Mouse (Mus musculus): Measurements from ENCODE around the gene Rps6ka4. TPM values are rescaled to one million over a fixed set of nuclear protein-coding genes. Genes with fewer than 3 reads are reported as not detected.

The Rps6ka4 gene
- 18.9 and 20.3 TPM in 2 replicates for polyA plus RNA-seq (2014; fragmentation: Nextera tagmentation; extraction: Ambion mirVana)

GRCm38 (mm10) chr19:6840475-6841291 lies at the start of gene Rps6ka4:
Gene Rps6ka4 (minus strand): TSS chr19:6840636.
- Histone ChIP-seq H3K27ac (ENCODE audit: low read depth) (peak within 1 kb of the TSS; percentile 27; the same call in 1 of the 2 replicates), H3K4me1 (replicated peaks; ENCODE audit: control insufficient read depth, insufficient read depth, low read length) (peaks cover 13% of the 10 kb centered on the region; the same call in 1 of the 2 replicates), H3K9ac (ENCODE audit: low read length) (peak within 1 kb of the TSS; percentile 61), H3K27me3 (replicated peaks; ENCODE audit: control insufficient read depth, insufficient read depth, low read length) (peaks cover 14% of the 10 kb centered on the region), H3K36me3 (ENCODE audit: control insufficient read depth, insufficient read depth, low read length) (peaks cover 20% of the 10 kb centered on the region), H3K4me2 (ENCODE audit: low read length) (peak within 1 kb of the TSS; percentile 98), H3K9me3 (ENCODE audit: control insufficient read depth, low read length) (no peaks in the 10 kb centered on the region), H3K4me3 (ENCODE audit: low read depth, low read length) (peak within 1 kb of the TSS; percentile 82)
- 1% methylated on average over 44 of the region's 44 CpGs for WGBS
- ATAC-seq (replicated peaks; ENCODE audit: low FRiP score, low TSS enrichment, low read depth) (peak; percentile 86), DNase-seq (ENCODE audit: low spot score) (peak; percentile 78)

- no peak overlapping the region for H3K9ac ChIP-seq (ENCODE audit: low read length)
- no peak overlapping the region for H3K4me2 ChIP-seq (ENCODE audit: low read length)
- no peak for ATAC-seq (replicated peaks; ENCODE audit: low FRiP score, low TSS enrichment, low read depth)
- H3K4me1 ChIP-seq (replicated peaks; ENCODE audit: control insufficient read depth, insufficient read depth, low read length), result no peaks in the 10 kb centered on the region
- H3K36me3 ChIP-seq (ENCODE audit: control insufficient read depth, insufficient read depth, low read length), result no peaks in the 10 kb centered on the region
- H3K27me3 ChIP-seq (replicated peaks; ENCODE audit: control insufficient read depth, insufficient read depth, low read length), result no peaks in the 10 kb centered on the region
- WGBS, result 89% methylated on average over 4 of the region's 4 CpGs
- no peak for DNase-seq (ENCODE audit: low spot score)
- no peak overlapping the region for H3K4me3 ChIP-seq (ENCODE audit: low read depth, low read length)
- H3K27ac ChIP-seq (ENCODE audit: low read depth), result no peak overlapping the region
- H3K9me3 ChIP-seq (ENCODE audit: control insufficient read depth, low read length), result peaks cover 4% of the 10 kb centered on the region; the same call in 1 of the 2 replicates
Observed at GRCm38 (mm10) chr19:6877965-6878364, 37.5 kb upstream of the Rps6ka4 start.

GRCm38 (mm10) chr19:6876799-6877198 lies 36.4 kb upstream of the Rps6ka4 start:
- DNase-seq (ENCODE audit: low spot score) (no peak), ATAC-seq (replicated peaks; ENCODE audit: low FRiP score, low TSS enrichment, low read depth) (no peak)
- H3K27ac ChIP-seq (ENCODE audit: low read depth), result no peak overlapping the region
- H3K4me2 ChIP-seq (ENCODE audit: low read length), result no peak overlapping the region
- H3K27me3 ChIP-seq (replicated peaks; ENCODE audit: control insufficient read depth, insufficient read depth, low read length), result no peaks in the 10 kb centered on the region
- no peaks in the 10 kb centered on the region for H3K4me1 ChIP-seq (replicated peaks; ENCODE audit: control insufficient read depth, insufficient read depth, low read length)
- H3K36me3 ChIP-seq (ENCODE audit: control insufficient read depth, insufficient read depth, low read length), result no peaks in the 10 kb centered on the region
- no peak overlapping the region for H3K9ac ChIP-seq (ENCODE audit: low read length)
- H3K4me3 ChIP-seq (ENCODE audit: low read depth, low read length), result no peak overlapping the region
- H3K9me3 ChIP-seq (ENCODE audit: control insufficient read depth, low read length), result peaks cover 4% of the 10 kb centered on the region; the same call in 1 of the 2 replicates

GRCm38 (mm10) chr19:6875834-6876233 lies 35.4 kb upstream of the Rps6ka4 start:
- H3K9me3 ChIP-seq (ENCODE audit: control insufficient read depth, low read length), result peaks cover 4% of the 10 kb centered on the region; the same call in 1 of the 2 replicates
- H3K4me3 ChIP-seq (ENCODE audit: low read depth, low read length), result no peak overlapping the region
- H3K4me2 ChIP-seq (ENCODE audit: low read length), result no peak overlapping the region
- no peaks in the 10 kb centered on the region for H3K4me1 ChIP-seq (replicated peaks; ENCODE audit: control insufficient read depth, insufficient read depth, low read length)
- H3K27me3 ChIP-seq (replicated peaks; ENCODE audit: control insufficient read depth, insufficient read depth, low read length), result no peaks in the 10 kb centered on the region
- H3K9ac ChIP-seq (ENCODE audit: low read length), result no peak overlapping the region
- WGBS, result 85% methylated on average over 6 of the region's 6 CpGs
- H3K36me3 ChIP-seq (ENCODE audit: control insufficient read depth, insufficient read depth, low read length), result no peaks in the 10 kb centered on the region
- H3K27ac ChIP-seq (ENCODE audit: low read depth), result no peak overlapping the region
- no peak for ATAC-seq (replicated peaks; ENCODE audit: low FRiP score, low TSS enrichment, low read depth)
- no peak for DNase-seq (ENCODE audit: low spot score)

- Histone ChIP-seq H3K4me2 (ENCODE audit: low read length) (no peak overlapping the region), H3K27ac (ENCODE audit: low read depth) (no peak overlapping the region), H3K4me3 (ENCODE audit: low read depth, low read length) (no peak overlapping the region), H3K36me3 (ENCODE audit: control insufficient read depth, insufficient read depth, low read length) (no peaks in the 10 kb centered on the region), H3K9ac (ENCODE audit: low read length) (no peak overlapping the region), H3K4me1 (replicated peaks; ENCODE audit: control insufficient read depth, insufficient read depth, low read length) (no peaks in the 10 kb centered on the region), H3K9me3 (ENCODE audit: control insufficient read depth, low read length) (no peaks in the 10 kb centered on the region), H3K27me3 (replicated peaks; ENCODE audit: control insufficient read depth, insufficient read depth, low read length) (no peaks in the 10 kb centered on the region)
- ATAC-seq (replicated peaks; ENCODE audit: low FRiP score, low TSS enrichment, low read depth) (no peak), DNase-seq (ENCODE audit: low spot score) (no peak)
- WGBS, result 88% methylated on average over 1 of the region's 1 CpGs
Observed at GRCm38 (mm10) chr19:6874257-6874656, 33.8 kb upstream of the Rps6ka4 start.

GRCm38 (mm10) chr19:6872701-6873100 lies 32.3 kb upstream of the Rps6ka4 start:
- Histone ChIP-seq H3K4me3 (ENCODE audit: low read depth, low read length) (no peak overlapping the region), H3K4me1 (replicated peaks; ENCODE audit: control insufficient read depth, insufficient read depth, low read length) (no peaks in the 10 kb centered on the region), H3K9ac (ENCODE audit: low read length) (no peak overlapping the region), H3K4me2 (ENCODE audit: low read length) (no peak overlapping the region), H3K27ac (ENCODE audit: low read depth) (no peak overlapping the region), H3K9me3 (ENCODE audit: control insufficient read depth, low read length) (no peaks in the 10 kb centered on the region), H3K27me3 (replicated peaks; ENCODE audit: control insufficient read depth, insufficient read depth, low read length) (no peaks in the 10 kb centered on the region), H3K36me3 (ENCODE audit: control insufficient read depth, insufficient read depth, low read length) (no peaks in the 10 kb centered on the region)
- no peak for DNase-seq (ENCODE audit: low spot score)
- no peak for ATAC-seq (replicated peaks; ENCODE audit: low FRiP score, low TSS enrichment, low read depth)
- 67% methylated on average over 3 of the region's 3 CpGs for WGBS

GRCm38 (mm10) chr19:6871574-6872271 lies 31.3 kb upstream of the Rps6ka4 start:
- H3K9me3 ChIP-seq (ENCODE audit: control insufficient read depth, low read length), result no peaks in the 10 kb centered on the region
- no peaks in the 10 kb centered on the region for H3K36me3 ChIP-seq (ENCODE audit: control insufficient read depth, insufficient read depth, low read length)
- H3K4me2 ChIP-seq (ENCODE audit: low read length), result no peak overlapping the region
- H3K27me3 ChIP-seq (replicated peaks; ENCODE audit: control insufficient read depth, insufficient read depth, low read length), result no peaks in the 10 kb centered on the region
- no peak overlapping the region for H3K9ac ChIP-seq (ENCODE audit: low read length)
- no peaks in the 10 kb centered on the region for H3K4me1 ChIP-seq (replicated peaks; ENCODE audit: control insufficient read depth, insufficient read depth, low read length)
- ATAC-seq (replicated peaks; ENCODE audit: low FRiP score, low TSS enrichment, low read depth) (0 out of 2 replicates have a peak, but pooled peaks have one; percentile 23), DNase-seq (ENCODE audit: low spot score) (no peak)
- no peak overlapping the region for H3K4me3 ChIP-seq (ENCODE audit: low read depth, low read length)
- no peak overlapping the region for H3K27ac ChIP-seq (ENCODE audit: low read depth)
- 68% methylated on average over 5 of the region's 5 CpGs for WGBS

- no peaks in the 10 kb centered on the region for H3K36me3 ChIP-seq (ENCODE audit: control insufficient read depth, insufficient read depth, low read length)
- WGBS, result 1% methylated on average over 5 of the region's 5 CpGs
- DNase-seq (ENCODE audit: low spot score), result peak; percentile 69
- no peaks in the 10 kb centered on the region for H3K27me3 ChIP-seq (replicated peaks; ENCODE audit: control insufficient read depth, insufficient read depth, low read length)
- no peaks in the 10 kb centered on the region for H3K4me1 ChIP-seq (replicated peaks; ENCODE audit: control insufficient read depth, insufficient read depth, low read length)
- peak overlapping the region; percentile 17; the same call in 1 of the 2 replicates for H3K4me3 ChIP-seq (ENCODE audit: low read depth, low read length)
- ATAC-seq (replicated peaks; ENCODE audit: low FRiP score, low TSS enrichment, low read depth), result no peak
- H3K4me2 ChIP-seq (ENCODE audit: low read length), result peak overlapping the region; percentile 45
- H3K9ac ChIP-seq (ENCODE audit: low read length), result no peak overlapping the region
- no peaks in the 10 kb centered on the region for H3K9me3 ChIP-seq (ENCODE audit: control insufficient read depth, low read length)
- H3K27ac ChIP-seq (ENCODE audit: low read depth), result no peak overlapping the region; the same call in 1 of the 2 replicates
Observed at GRCm38 (mm10) chr19:6869355-6869754, 28.9 kb upstream of the Rps6ka4 start.

All from intestine, embryonic 14.5 days (tissue).